31 mouse cellular contexts compared by ENCODE assay signal in genomic region chr12:76467256-76467655, GRCm38 (mm10). TPM values are rescaled to one million over a fixed set of nuclear protein-coding genes. Genes with fewer than 3 reads are reported as not detected.
DNase-seq lines count a peak whose midpoint lies in the region; ATAC-seq and TF ChIP-seq lines count a peak whose summit lies in the region.
"Had no signal": no experiment of that assay in that cellular context is flagged by ENCODE, and none has a peak within 500 bp of the region (broad histone marks: within the 10 kb centered on the region; RNA-seq: fewer than 3 reads in every experiment).

No protein-coding gene starts in this region.

- H3ac ChIP-seq in C2C12 (ENCODE audit: control insufficient read depth, insufficient read length, low read depth), result no peak overlapping the region

- no peaks in the 10 kb centered on the region for H3K9me3 ChIP-seq in lung, postnatal 0 days (ENCODE audit: low read length)
- no peaks in the 10 kb centered on the region for H3K9me3 ChIP-seq in midbrain, embryonic 14.5 days (ENCODE audit: control insufficient read depth, low read length)
- H3K9me3 ChIP-seq: embryonic facial prominence, embryonic 13.5 days; forebrain, embryonic 12.5 days; heart, embryonic 13.5 days; midbrain, embryonic 12.5 days; neural tube, embryonic 15.5 days; stomach, embryonic 15.5 days had no signal

- H3K27ac ChIP-seq in lung, postnatal 0 days (ENCODE audit: low read length), result no peak overlapping the region; the same call in 1 of the 2 replicates
- peak overlapping the region; percentile 4; the same call in 1 of the 2 replicates for H3K27ac ChIP-seq in embryonic fibroblast, embryonic 13.5 days (ENCODE audit: insufficient read depth, low read length)
- 0 out of 2 replicates have a peak overlapping the region, but pooled peaks have one; percentile 4 for H3K27ac ChIP-seq in olfactory bulb, adult 2 months (ENCODE audit: insufficient read depth, low read depth, low read length)
- H3K27ac ChIP-seq in midbrain, embryonic 14.5 days (replicated peaks; ENCODE audit: low read depth, low read length), result no peak overlapping the region
- H3K27ac ChIP-seq: embryonic facial prominence, embryonic 13.5 days; forebrain, embryonic 12.5 days; heart, embryonic 13.5 days; hindbrain, embryonic 14.5 days; liver, embryonic 14.5 days; midbrain, embryonic 12.5 days; neural tube, embryonic 15.5 days; stomach, embryonic 15.5 days had no signal

- H3K4me2 ChIP-seq in lung, postnatal 0 days (replicated peaks; ENCODE audit: low read depth, low read length), result no peak overlapping the region
- no peak overlapping the region for H3K4me2 ChIP-seq in midbrain, embryonic 14.5 days (ENCODE audit: low read length)
- H3K4me2 ChIP-seq: embryonic facial prominence, embryonic 13.5 days; forebrain, embryonic 12.5 days; heart, embryonic 13.5 days; hindbrain, embryonic 14.5 days; lung, embryonic 14.5 days; midbrain, embryonic 12.5 days; neural tube, embryonic 15.5 days; stomach, embryonic 15.5 days had no signal

- DNase-seq in lung, postnatal 0 days (ENCODE audit: low spot score), result peak; percentile 71
- DNase-seq in lung, adult 18-20 months, result no peak
- DNase-seq in ovary, postnatal 10 days (ENCODE audit: low spot score), result no peak
- no peak for DNase-seq in gastrocnemius, postnatal 10 days
- DNase-seq in midbrain, embryonic 14.5 days, result no peak
- DNase-seq: adrenal gland, adult 2 months; cerebellum, adult 11 months; cerebellum, adult 9-10 months; forebrain, postnatal 0 days; kidney, adult 9 months; liver; lung, embryonic 14.5 days; lung, postnatal 36 days; thymus, postnatal 25 days had no signal

- peak; percentile 70 for ATAC-seq in lung, postnatal 0 days
- ATAC-seq in midbrain, embryonic 14.5 days (ENCODE audit: low FRiP score, low TSS enrichment), result no peak
- ATAC-seq: forebrain, postnatal 0 days; intestine, postnatal 0 days had no signal

- no peaks in the 10 kb centered on the region for H3K27me3 ChIP-seq in lung, postnatal 0 days (replicated peaks; ENCODE audit: insufficient read depth, low read length)
- no peaks in the 10 kb centered on the region for H3K27me3 ChIP-seq in C2C12 (ENCODE audit: control insufficient read depth, insufficient read depth, insufficient read length)
- H3K27me3 ChIP-seq in midbrain, embryonic 14.5 days (ENCODE audit: control insufficient read depth, insufficient read depth, low read length), result no peaks in the 10 kb centered on the region
- H3K27me3 ChIP-seq: embryonic facial prominence, embryonic 13.5 days; forebrain, embryonic 12.5 days; heart, embryonic 13.5 days; midbrain, embryonic 12.5 days; neural tube, embryonic 15.5 days; stomach, embryonic 15.5 days had no signal

- no peak for TF ChIP-seq CTCF in lung, postnatal 0 days (IDR thresholded peaks at IDR 0.05)
- no peak for TF ChIP-seq CTCF in C2C12 (IDR thresholded peaks at IDR 0.05; ENCODE audit: control insufficient read depth, insufficient read depth, insufficient read length)
- no peak for TF ChIP-seq CTCF in embryonic fibroblast, embryonic 13.5 days (IDR thresholded peaks at IDR 0.05; ENCODE audit: borderline replicate concordance, insufficient read depth, low read length)
- no peak for TF ChIP-seq CTCF in olfactory bulb, adult 2 months (IDR thresholded peaks at IDR 0.05; ENCODE audit: insufficient read depth, low read depth, low read length)

- H3K79me2 ChIP-seq in C2C12 (ENCODE audit: control insufficient read depth, insufficient read depth), result no peaks in the 10 kb centered on the region

- no peak for TF ChIP-seq POLR2A in embryonic fibroblast, embryonic 13.5 days (IDR thresholded peaks at IDR 0.05; ENCODE audit: low read depth, low read length)
- TF ChIP-seq POLR2A in olfactory bulb, adult 2 months (IDR thresholded peaks at IDR 0.05; ENCODE audit: insufficient read depth, low read depth, low read length), result no peak

- H3K9ac ChIP-seq in lung, postnatal 0 days (replicated peaks; ENCODE audit: low read depth), result no peak overlapping the region
- no peak overlapping the region for H3K9ac ChIP-seq in midbrain, embryonic 14.5 days (replicated peaks; ENCODE audit: low read length)
- H3K9ac ChIP-seq: embryonic facial prominence, embryonic 13.5 days; forebrain, embryonic 12.5 days; forebrain, postnatal 0 days; heart, embryonic 13.5 days; hindbrain, embryonic 14.5 days; liver, embryonic 14.5 days; lung, embryonic 14.5 days; midbrain, embryonic 12.5 days; neural tube, embryonic 15.5 days; stomach, embryonic 15.5 days had no signal

- H3K4me3 ChIP-seq in lung, postnatal 0 days (ENCODE audit: low read depth, low read length), result no peak overlapping the region
- no peak overlapping the region for H3K4me3 ChIP-seq in C2C12 (ENCODE audit: insufficient read depth, poor library complexity, severe bottlenecking)
- no peak overlapping the region for H3K4me3 ChIP-seq in embryonic fibroblast, embryonic 13.5 days (ENCODE audit: insufficient read depth, low read length)
- H3K4me3 ChIP-seq in olfactory bulb, adult 2 months (ENCODE audit: insufficient read depth, low read depth, low read length), result no peak overlapping the region
- no peak overlapping the region for H3K4me3 ChIP-seq in midbrain, embryonic 14.5 days (replicated peaks; ENCODE audit: low read depth, low read length)
- H3K4me3 ChIP-seq: embryonic facial prominence, embryonic 13.5 days; erythroblast, embryonic 14.5 days; forebrain, embryonic 12.5 days; heart, embryonic 13.5 days; megakaryocyte, embryonic 14.5 days; midbrain, embryonic 12.5 days; neural tube, embryonic 15.5 days; stomach, embryonic 15.5 days had no signal

- H3K36me3 ChIP-seq in lung, postnatal 0 days (ENCODE audit: insufficient read depth, low read length), result no peaks in the 10 kb centered on the region
- H3K36me3 ChIP-seq in C2C12 (ENCODE audit: control insufficient read depth, insufficient read depth), result no peaks in the 10 kb centered on the region
- H3K36me3 ChIP-seq in midbrain, embryonic 14.5 days (ENCODE audit: control insufficient read depth, insufficient read depth, low read length), result no peaks in the 10 kb centered on the region
- H3K36me3 ChIP-seq: embryonic facial prominence, embryonic 13.5 days; forebrain, embryonic 12.5 days; heart, embryonic 13.5 days; midbrain, embryonic 12.5 days; neural tube, embryonic 15.5 days; stomach, embryonic 15.5 days had no signal

- 36% methylated on average over 7 of the region's 7 CpGs for WGBS in lung, postnatal 0 days
- 46% methylated on average over 7 of the region's 7 CpGs for WGBS in olfactory bulb, adult 2 months
- WGBS in midbrain, embryonic 14.5 days, result 69% methylated on average over 7 of the region's 7 CpGs

- TF ChIP-seq EP300 in lung, postnatal 0 days (IDR thresholded peaks at IDR 0.05), result peak; percentile 67

- H3K79me3 ChIP-seq in C2C12 (ENCODE audit: low read depth), result no peaks in the 10 kb centered on the region

- peaks cover 6% of the 10 kb centered on the region; the same call in 1 of the 2 replicates for H3K4me1 ChIP-seq in lung, postnatal 0 days (ENCODE audit: insufficient read depth, low read depth, low read length)
- peaks cover 2% of the 10 kb centered on the region; the same call in 1 of the 2 replicates for H3K4me1 ChIP-seq in embryonic fibroblast, embryonic 13.5 days (ENCODE audit: control insufficient read depth, insufficient read depth, low read length)
- peaks cover 11% of the 10 kb centered on the region for H3K4me1 ChIP-seq in olfactory bulb, adult 2 months (ENCODE audit: control insufficient read depth, insufficient read depth, low read length)
- no peaks in the 10 kb centered on the region for H3K4me1 ChIP-seq in midbrain, embryonic 14.5 days (ENCODE audit: control insufficient read depth, insufficient read depth, low read length)
- H3K4me1 ChIP-seq: forebrain, embryonic 12.5 days; midbrain, embryonic 12.5 days had no signal

TF ChIP-seq in C2C12, 6 proteins besides CTCF, POLR2A, EP300 and RAD21:
- TF ChIP-seq MYOD1 (IDR thresholded peaks at IDR 0.05; ENCODE audit: control insufficient read depth, insufficient read length, low read depth), result no peak
- TF ChIP-seq CEBPB (IDR thresholded peaks at IDR 0.05; ENCODE audit: low read depth), result peak; percentile 25

RNA-seq across cellular contexts. Expression of gene Ppp1r36, which starts 49.9 kb away (rescaled TPM):
- 11.5 and 14.0 TPM in 2 replicates for polyA plus RNA-seq in lung, postnatal 0 days (2015; fragmentation: Nextera tagmentation; extraction: Ambion mirVana)
- not detected for polyA plus RNA-seq in C2C12 (2012; fragmentation: generic; extraction: Trizol)
- 1.4 and 1.8 TPM in 2 replicates for polyA plus RNA-seq in embryonic fibroblast, embryonic 13.5 days (2011; ENCODE audit: insufficient read length, low read depth, missing spikeins)
- polyA plus RNA-seq in olfactory bulb, adult 2 months (2012; ENCODE audit: insufficient read depth, insufficient read length, low replicate concordance, missing spikeins), result not detected in 2 replicates
- total RNA-seq in gastrocnemius, postnatal 10 days (2021), result under 1 TPM; 0.34 to 0.38 TPM
- 0.34 and 0.50 TPM in 2 replicates for polyA plus RNA-seq in midbrain, embryonic 14.5 days (2014; fragmentation: Nextera tagmentation; extraction: Ambion mirVana)
- total RNA-seq: gastrocnemius, postnatal 36 days; MEL had no signal
- polyA plus RNA-seq: adrenal gland, adult 2 months; erythroblast, embryonic 14.5 days; large intestine, adult 2 months had no signal

Comparison
In these comparisons a context has a peak if more than half of its experiments do, and no peak if none do; other contexts are left out.
1. H3K27ac ChIP-seq: peak in embryonic fibroblast, embryonic 13.5 days (single experiment) and olfactory bulb, adult 2 months (single experiment); none in lung, postnatal 0 days (single experiment) and midbrain, embryonic 14.5 days (single experiment).